Mouse (Mus musculus) forebrain, embryonic 14.5 days (tissue): ENCODE measurements around the gene Rbmx. TPM values are rescaled to one million over a fixed set of nuclear protein-coding genes. Genes with fewer than 3 reads are reported as not detected.

Experiments used
- ATAC-seq: fragments of 200-750 bp; cut with Nextera tagmentation; 2 replicates; pipeline ENCODE4 v1.8.0; 2017; ENCODE audit warnings: mild to moderate bottlenecking, moderate library complexity
- DNase-seq: peaks from one replicate; pipeline ENCODE4 v3.0.0-alpha.2; 2015; ENCODE audit warnings: low spot score
- H3K27ac ChIP-seq: fragments of 300-500 bp; sonication (generic); 2 replicates; pipeline ENCODE4 v1.5.1; 2014; ENCODE audit warnings: low read depth, mild to moderate bottlenecking, control low read depth, low read length, moderate library complexity
- H3K27me3 ChIP-seq: fragments of 300-500 bp; sonication (generic); replicated peaks from 2 replicates; pipeline ENCODE4 v1.6.1; 2014; ENCODE audit warnings: low read length, control low read depth, mixed read lengths; ENCODE audit not compliant: control insufficient read depth, insufficient read depth
- H3K36me3 ChIP-seq: fragments of 300-500 bp; sonication (generic); 2 replicates; pipeline ENCODE4 v1.6.1; 2014; ENCODE audit warnings: low read length, control low read depth; ENCODE audit not compliant: control insufficient read depth, insufficient read depth
- H3K4me1 ChIP-seq: fragments of 300-500 bp; sonication (generic); 2 replicates; pipeline ENCODE4 v1.6.1; 2014; ENCODE audit warnings: antibody characterized with exemption, low read length, control low read depth; ENCODE audit not compliant: control insufficient read depth, insufficient read depth
- H3K4me2 ChIP-seq: fragments of 300-500 bp; sonication (generic); 2 replicates; pipeline ENCODE4 v1.6.1; 2014; ENCODE audit warnings: mild to moderate bottlenecking, control low read depth, low read length
- H3K4me3 ChIP-seq: fragments of 300-500 bp; sonication (generic); 2 replicates; pipeline ENCODE4 v1.5.1; 2014; ENCODE audit warnings: low read depth, low read length, control low read depth
- H3K9ac ChIP-seq: fragments of 300-500 bp; sonication (generic); 2 replicates; pipeline ENCODE4 v1.6.1; 2014; ENCODE audit warnings: mild to moderate bottlenecking, low read length, control low read depth, moderate library complexity
- H3K9me3 ChIP-seq: fragments of 300-500 bp; sonication (generic); replicated peaks from 2 replicates; pipeline ENCODE4 v1.6.1; 2016; ENCODE audit warnings: low read length, control low read depth, mixed read lengths; ENCODE audit not compliant: control insufficient read depth
- WGBS: fragments of 180-500 bp; shearing (Covaris S2); extraction: QIAGEN DNeasy Blood & Tissue Kit; methylation state at CpG from one replicate; pipeline ENCODE4 v1.1.7; 2014; 5-methylcytosine and 5-hydroxymethylcytosine counted together
- polyA plus RNA-seq: library from polyadenylated mRNA; unstranded; fragments of >200 nt; fragmentation: Nextera tagmentation; extraction: Ambion mirVana; gene quantifications from 2 replicates; pipeline ENCODE4 v1.2.1, GENCODE M21; 2014

Gene Rbmx
- polyA plus RNA-seq, 1 experiment from 2014 or later = 263 TPM

DNA sequence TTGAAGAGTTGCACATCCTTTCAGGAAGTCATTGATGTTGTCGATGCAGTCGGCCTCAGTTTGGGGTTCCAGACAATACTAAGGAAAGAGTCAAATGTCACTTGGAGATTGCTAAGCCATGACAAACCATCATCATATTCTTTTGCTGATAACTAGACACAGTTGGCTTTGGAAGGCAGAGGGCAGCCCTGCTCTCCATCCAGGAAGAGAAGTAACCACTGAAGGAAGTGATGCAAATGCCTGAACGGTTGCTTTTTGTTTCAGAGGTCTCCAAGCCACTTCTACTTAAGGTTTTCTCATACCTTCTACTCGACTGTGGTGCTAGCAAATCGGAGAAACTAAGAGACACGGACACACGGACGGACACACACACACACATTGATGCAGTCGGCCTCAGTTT lies 55.9 kb downstream of the Rbmx start:
- Histone ChIP-seq H3K9me3 (no peaks in the 10 kb centered on the region), H3K4me1 (no peaks in the 10 kb centered on the region), H3K27me3 (no peaks in the 10 kb centered on the region), H3K4me3 (no peak overlapping the region), H3K27ac (no peak overlapping the region), H3K4me2 (no peak overlapping the region), H3K36me3 (no peaks in the 10 kb centered on the region), H3K9ac (no peak overlapping the region)
- ATAC-seq (no peak), DNase-seq (no peak)
- WGBS = 90% methylated on average over 9 of the region's 9 CpGs

DNA sequence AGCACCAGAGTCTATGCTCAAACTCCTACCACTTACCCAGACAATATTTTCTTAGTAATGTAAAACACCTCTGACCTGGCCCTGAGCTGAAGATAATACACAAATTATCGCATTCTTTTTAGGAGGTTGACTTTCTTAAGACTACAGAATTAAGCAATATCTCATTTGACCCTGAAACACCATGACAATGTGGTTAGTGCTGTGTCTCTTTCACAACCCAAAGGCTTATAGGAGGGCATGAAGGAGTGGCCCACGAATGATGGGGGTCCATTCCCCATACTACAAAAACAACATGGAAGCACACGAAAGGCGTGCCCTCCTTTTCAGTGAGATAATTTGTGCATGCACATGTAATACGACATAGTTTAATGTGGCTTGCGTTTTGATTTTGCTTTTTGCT lies 57.5 kb downstream of the Rbmx start:
- H3K9ac ChIP-seq = no peak overlapping the region
- no peak for ATAC-seq
- H3K9me3 ChIP-seq = no peaks in the 10 kb centered on the region
- no peak overlapping the region for H3K4me3 ChIP-seq
- no peaks in the 10 kb centered on the region for H3K27me3 ChIP-seq
- no peaks in the 10 kb centered on the region for H3K36me3 ChIP-seq
- no peak for DNase-seq
- H3K4me1 ChIP-seq = no peaks in the 10 kb centered on the region
- H3K27ac ChIP-seq = no peak overlapping the region
- no peak overlapping the region for H3K4me2 ChIP-seq
- 85% methylated on average over 6 of the region's 6 CpGs for WGBS

Other genes starting within 250 kb of the Rbmx start
- gene Cd40lg, start 180.9 kb downstream of the Rbmx start, polyA plus RNA-seq = not detected in 2 replicates
- 6.1 and 7.1 TPM in 2 replicates for gene Arhgef6, start 54.3 kb downstream of the Rbmx start, polyA plus RNA-seq
- 0.08 TPM in 1 of 2 replicates, not detected in the other for gene Gm364, start 16.1 kb upstream of the Rbmx start, polyA plus RNA-seq
- 0.22 and 0.27 TPM in 2 replicates for gene Gpr101, start 110.7 kb upstream of the Rbmx start, polyA plus RNA-seq